Mouse (Mus musculus): ENCODE results near the gene Tef.

DNA sequence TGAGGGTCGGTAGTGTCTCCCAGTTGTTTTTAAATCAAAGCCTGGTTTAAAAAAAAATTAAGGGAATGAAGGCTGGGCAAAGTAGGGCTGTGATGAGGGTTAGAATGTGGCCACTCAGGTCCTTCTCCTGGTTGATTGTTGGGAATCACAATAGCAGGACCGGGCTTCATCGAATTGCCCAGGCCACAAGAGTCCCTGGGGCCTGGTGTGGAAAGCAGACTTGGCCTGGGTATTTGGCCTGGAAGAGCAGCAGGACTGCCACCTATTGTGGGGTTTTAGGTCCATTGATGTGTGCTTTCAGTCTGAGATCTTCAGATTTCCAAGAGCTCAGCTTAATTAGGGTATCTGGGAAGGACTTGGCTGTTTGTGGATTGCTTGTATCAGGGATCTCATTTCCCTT lies 10.1 kb downstream of the Tef start:
- TF ChIP-seq CTCF (conservative IDR thresholded peaks at IDR 0.05; ENCODE audit: low read length) (no peak), NANOG (IDR thresholded peaks at IDR 0.05; ENCODE audit: borderline replicate concordance, low read length) (no peak), POU5F1 (IDR thresholded peaks at IDR 0.05; ENCODE audit: borderline replicate concordance, low read length) (no peak)
